Mouse (Mus musculus) spleen, adult 2 months (tissue): ENCODE results near the gene Bcr.

Experiments used
- CTCF ChIP-seq: fragments of 200-500 bp; IDR thresholded peaks from 2 replicates; pipeline ENCODE4 v1.5.1; 2011; ENCODE audit warnings: mild to moderate bottlenecking, inconsistent platforms; ENCODE audit not compliant: insufficient read depth, insufficient read length, insufficient replicate concordance; ENCODE audit errors: extremely low read depth
- POLR2A ChIP-seq: fragments of 200-500 bp; IDR thresholded peaks from 2 replicates; pipeline ENCODE4 v1.6.1; 2011; ENCODE audit warnings: low read depth, low read length, inconsistent platforms

- TF ChIP-seq CTCF (no peak), POLR2A (no peak)
Observed at GRCm38 (mm10) chr10:75026491-75026890, 33.9 kb upstream of the Bcr start.
